Mouse (Mus musculus) 3134 (cell line): ENCODE data around the gene Zfyve9.

ENCODE experiments used
- DNase-seq: peaks from one replicate; pipeline ENCODE4 v3.0.0-alpha.2; 2011; ENCODE audit warnings: low spot score; ENCODE audit not compliant: insufficient read length; ENCODE audit errors: extremely low read depth

Gene Zfyve9

GRCm38 (mm10) chr4:108780057-108780863 is at the start of gene Zfyve9:
Zfyve9 (minus strand) TSS chr4:108780798.
- DNase-seq: peak; percentile 76

- no peak for DNase-seq
Measured at GRCm38 (mm10) chr4:108826643-108827042, 46.0 kb upstream of the Zfyve9 start.

- DNase-seq: no peak
Measured at GRCm38 (mm10) chr4:108826096-108826495, 45.5 kb upstream of the Zfyve9 start.

- no peak for DNase-seq
Measured at GRCm38 (mm10) chr4:108825677-108826076, 45.1 kb upstream of the Zfyve9 start.

GRCm38 (mm10) chr4:108811550-108811949 is 31.0 kb upstream of the Zfyve9 start:
- DNase-seq: no peak

- no peak for DNase-seq
Measured at GRCm38 (mm10) chr4:108811142-108811541, 30.5 kb upstream of the Zfyve9 start.

- DNase-seq: no peak
Measured at GRCm38 (mm10) chr4:108803535-108803934, 22.9 kb upstream of the Zfyve9 start.

GRCm38 (mm10) chr4:108798083-108798830 is 17.7 kb upstream of the Zfyve9 start:
- DNase-seq: no peak

- DNase-seq: no peak
Measured at GRCm38 (mm10) chr4:108796701-108797100, 16.1 kb upstream of the Zfyve9 start.

- DNase-seq: no peak
Measured at GRCm38 (mm10) chr4:108793941-108794340, 13.3 kb upstream of the Zfyve9 start.

- DNase-seq: no peak
Measured at GRCm38 (mm10) chr4:108790507-108790906, 9.9 kb upstream of the Zfyve9 start.

GRCm38 (mm10) chr4:108789258-108789936 is 8.8 kb upstream of the Zfyve9 start:
- peak; percentile 12 for DNase-seq

GRCm38 (mm10) chr4:108782421-108783085 is 2.0 kb upstream of the Zfyve9 start:
- DNase-seq: peak; percentile 56

GRCm38 (mm10) chr4:108781596-108781995 is 998 bp upstream of the Zfyve9 start:
- peak; percentile 16 for DNase-seq

GRCm38 (mm10) chr4:108780864-108781205 is 237 bp upstream of the Zfyve9 start:
- DNase-seq: no peak

- DNase-seq: peak; percentile 82
Measured at GRCm38 (mm10) chr4:108779763-108780056, 888 bp downstream of the Zfyve9 start.

GRCm38 (mm10) chr4:108768527-108768926 is 12.1 kb downstream of the Zfyve9 start:
- DNase-seq: no peak

- DNase-seq: no peak
Measured at GRCm38 (mm10) chr4:108759583-108759982, 21.0 kb downstream of the Zfyve9 start.

GRCm38 (mm10) chr4:108746160-108746873 is 34.3 kb downstream of the Zfyve9 start:
- no peak for DNase-seq

GRCm38 (mm10) chr4:108731582-108731981 is 49.0 kb downstream of the Zfyve9 start:
- DNase-seq: no peak
